Mouse (Mus musculus) cerebellum, adult 9-11 months (tissue): ENCODE measurements at regions not wholly inside any gene's neighbourhood (a gene's known extent, or its start where the extent isn't known, plus 50 kb on each side); places are given as distances from the start of the nearest gene placed in this dataset.
A peak's percentile ranks its signal among the peaks of the same experiment; 100 is the strongest.
"Not testable (repeated sequence)": the region's sequence is repeated elsewhere in the genome, so short reads cannot be mapped to it uniquely, and the experiment has no call there.

Source experiments
- DNase-seq: peaks from one replicate; pipeline ENCODE4 v3.0.0; 2022

- not testable (repeated sequence) for DNase-seq
Observed at GRCm38 (mm10) chr7:111168546-111169233, 85.9 kb upstream of the Eif4g2 start.

- DNase-seq, result no peak
Observed at GRCm38 (mm10) chr7:111164994-111165393, 82.2 kb upstream of the Eif4g2 start.

- DNase-seq, result no peak
Observed at GRCm38 (mm10) chr7:111164276-111164675, 81.4 kb upstream of the Eif4g2 start.

GRCm38 (mm10) chr7:111163861-111164260, 81.0 kb upstream of the Eif4g2 start:
- no peak for DNase-seq

GRCm38 (mm10) chr7:111163321-111163720, 80.5 kb upstream of the Eif4g2 start:
- peak; percentile 76 for DNase-seq

- DNase-seq, result no peak
Observed at GRCm38 (mm10) chr7:111158791-111159286, 76.0 kb upstream of the Eif4g2 start.

- no peak for DNase-seq
Observed at GRCm38 (mm10) chr7:111157754-111158325, 75.0 kb upstream of the Eif4g2 start.

GRCm38 (mm10) chr7:111157287-111157686, 74.5 kb upstream of the Eif4g2 start:
- peak; percentile 66 for DNase-seq

- peak; percentile 40 for DNase-seq
Observed at GRCm38 (mm10) chr7:111156472-111157231, 73.8 kb upstream of the Eif4g2 start.

- DNase-seq, result no peak
Observed at GRCm38 (mm10) chr7:111155995-111156394, 73.2 kb upstream of the Eif4g2 start.

- no peak for DNase-seq
Observed at GRCm38 (mm10) chr7:111154217-111154616, 71.4 kb upstream of the Eif4g2 start.

GRCm38 (mm10) chr7:111150540-111150939, 67.7 kb upstream of the Eif4g2 start:
- DNase-seq, result no peak

GRCm38 (mm10) chr7:111150115-111150514, 67.3 kb upstream of the Eif4g2 start:
- DNase-seq, result peak; percentile 54

GRCm38 (mm10) chr7:111147593-111147992, 64.8 kb upstream of the Eif4g2 start:
- DNase-seq, result no peak

GRCm38 (mm10) chr7:111146670-111147069, 63.8 kb upstream of the Eif4g2 start:
- no peak for DNase-seq

- DNase-seq, result no peak
Observed at GRCm38 (mm10) chr7:111144216-111144615, 61.4 kb upstream of the Eif4g2 start.

- no peak for DNase-seq
Observed at GRCm38 (mm10) chr7:111141285-111141965, 58.6 kb upstream of the Eif4g2 start.

GRCm38 (mm10) chr7:111138038-111138437, 55.2 kb upstream of the Eif4g2 start:
- no peak for DNase-seq

GRCm38 (mm10) chr7:111136066-111136639, 53.3 kb upstream of the Eif4g2 start:
- DNase-seq, result no peak

GRCm38 (mm10) chr7:111134496-111134895, 51.7 kb upstream of the Eif4g2 start:
- DNase-seq, result no peak
